Mouse (Mus musculus) B cell, adult 62 days (primary cell): Measurements from ENCODE around the gene Plrg1. TPM values are rescaled to one million over a fixed set of nuclear protein-coding genes. Genes with fewer than 3 reads are reported as not detected.

Source experiments
- total RNA-seq: library from RNA; stranded (reverse); gene quantifications from 4 replicates; pipeline ENCODE4 v1.2.4, GENCODE M21; 2023

Gene Plrg1
- 62.5 to 73.1 TPM (median 67.8 TPM) in 4 replicates for total RNA-seq

DNA sequence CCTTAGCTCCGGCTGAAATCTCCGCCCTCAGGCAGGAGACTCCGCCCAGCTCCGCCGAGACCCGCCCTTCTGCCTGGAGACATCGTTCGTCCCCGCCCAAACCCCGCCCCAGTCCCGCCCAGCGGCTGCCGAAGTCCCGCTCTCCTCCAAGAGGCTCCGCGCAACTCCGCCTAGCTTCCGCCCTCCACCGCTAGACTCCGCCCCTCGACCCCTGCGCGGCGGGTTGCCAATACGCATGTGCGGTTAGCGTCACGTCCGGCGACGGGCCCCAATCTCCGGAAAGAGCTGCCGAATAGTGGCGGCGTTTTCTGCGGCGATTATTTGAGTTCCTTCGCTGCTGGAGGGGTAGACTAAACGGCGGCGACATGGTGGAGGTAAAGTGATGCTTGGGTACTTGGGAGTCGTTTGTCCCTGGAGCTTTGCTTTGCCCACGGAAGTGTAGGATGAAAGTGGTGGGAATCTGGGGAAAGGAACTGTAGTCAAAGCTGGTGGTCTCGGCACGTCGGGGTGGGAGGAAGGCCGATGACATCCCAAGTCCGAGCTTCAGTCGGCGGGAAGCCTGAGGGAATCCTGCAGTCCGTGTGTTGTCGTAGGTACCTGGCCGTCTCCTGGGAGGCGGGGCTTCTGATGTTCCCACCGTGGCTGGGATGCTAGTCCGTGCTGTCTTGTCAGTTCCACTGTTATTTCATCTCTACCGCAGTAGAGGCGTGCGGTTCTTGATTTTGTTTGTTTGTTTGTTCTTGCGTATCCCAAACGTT, at the start of gene Plrg1:
Gene Plrg1 (plus strand): TSS at position 242 of the 758 bp plus-strand sequence.

GRCm38 (mm10) chr3:83007557-83007956, 47.8 kb upstream of the Plrg1 start, which contains the start of gene Fgg:
Gene Fgg (plus strand): TSS chr3:83007724.

DNA sequence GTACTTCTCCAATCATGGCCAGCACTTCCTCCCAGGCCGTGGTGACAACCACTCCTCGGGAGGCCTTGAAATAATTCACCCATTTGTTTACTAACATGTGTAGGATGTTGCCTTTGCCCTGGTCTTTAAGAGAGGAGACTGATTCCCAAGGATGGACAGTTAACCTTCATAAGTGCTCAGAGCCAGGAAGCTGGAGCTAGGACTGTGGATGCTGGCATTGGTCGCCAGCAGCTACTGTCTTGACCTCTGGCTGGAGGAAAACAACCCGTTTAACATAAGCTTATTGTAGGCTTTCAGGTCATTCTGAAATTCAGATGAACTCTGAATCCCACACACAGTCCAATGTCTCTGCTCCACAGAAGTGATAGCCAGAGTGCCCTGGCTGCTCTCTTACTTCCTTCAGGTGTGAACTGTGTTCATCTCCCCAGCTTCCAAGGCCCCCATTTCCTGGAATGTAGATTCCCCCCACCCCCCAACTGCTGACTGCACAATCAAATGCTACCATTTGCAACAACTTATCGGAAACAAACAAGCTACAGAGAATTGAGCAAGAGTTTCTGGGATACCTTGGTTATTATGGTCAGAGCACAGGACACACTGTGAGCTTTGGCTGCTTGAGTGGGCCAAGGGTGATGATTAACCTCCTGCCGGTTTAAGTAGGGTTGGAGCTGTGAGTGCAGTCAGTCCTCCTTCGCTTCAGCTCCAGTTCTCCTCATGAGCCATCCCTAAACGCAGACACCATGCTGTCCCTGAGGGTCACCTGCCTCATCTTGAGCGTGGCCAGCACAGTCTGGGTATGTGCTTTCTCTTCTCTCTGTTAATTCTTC, 29.6 kb upstream of the Plrg1 start, which contains the start of gene Fga:
Gene Fga (plus strand): TSS at position 602 of the 827 bp plus-strand sequence.

GRCm38 (mm10) chr3:83049680-83050079, 5.6 kb upstream of the Plrg1 start, which contains the start of gene Fgb:
Gene Fgb (minus strand): TSS chr3:83049863.

Other genes starting within 250 kb of the Plrg1 start
- not detected in 4 replicates for gene Rbm46, start 179.0 kb upstream of the Plrg1 start, total RNA-seq
- not detected in 4 replicates for gene Lrat, start 151.5 kb upstream of the Plrg1 start, total RNA-seq
- not detected in 4 replicates for gene Fgg, start 47.8 kb upstream of the Plrg1 start, total RNA-seq
- gene Fga, start 29.4 kb upstream of the Plrg1 start, total RNA-seq, result not detected in 4 replicates
- not detected in 4 replicates for gene Fgb, start 5.7 kb upstream of the Plrg1 start, total RNA-seq
- gene Dchs2, start 72.4 kb downstream of the Plrg1 start, total RNA-seq, result 0.06 TPM in 1 of 4 replicates, not detected in the others